In genomic region chr4:99944606-99945005, GRCm38 (mm10) we compare ENCODE assay signal across 27 mouse cellular contexts.
"Had no signal": no experiment of that assay in that cellular context is flagged by ENCODE, and none has a peak within 500 bp of the region (broad histone marks: within the 10 kb centered on the region; RNA-seq: fewer than 3 reads in every experiment).

No protein-coding gene starts in this region.

- H3K27ac ChIP-seq: heart, embryonic 10.5 days; heart, embryonic 13.5 days; heart, embryonic 15.5 days; hindbrain, embryonic 13.5 days; hindbrain, embryonic 15.5 days; hindbrain, postnatal 0 days; intestine, embryonic 15.5 days; layer of hippocampus, adult 2 months; left cerebral cortex, adult 2 months; limb, embryonic 10.5 days; limb, embryonic 12.5 days; liver, embryonic 13.5 days; liver, embryonic 15.5 days had no signal

- DNase-seq: gastrocnemius, postnatal 10 days; gastrocnemius, postnatal 36 days; heart, adult 18-20 months; heart, postnatal 14 days; heart, postnatal 36 days; kidney, adult 18-20 months; kidney, adult 8-10 months; kidney, postnatal 10 days; kidney, postnatal 25 days; kidney, postnatal 4 days; liver; liver, embryonic 13.5 days had no signal

- H3K9me3 ChIP-seq: heart, embryonic 10.5 days; heart, embryonic 13.5 days; heart, embryonic 15.5 days; hindbrain, embryonic 13.5 days; hindbrain, embryonic 15.5 days; intestine, embryonic 15.5 days; limb, embryonic 10.5 days; limb, embryonic 12.5 days; liver, embryonic 13.5 days; liver, embryonic 15.5 days had no signal

- ATAC-seq: hindbrain, postnatal 0 days; inflammation-experienced regulatory T-cells, adult 6 months; intestine, embryonic 15.5 days; intestine, postnatal 0 days had no signal

- H3K36me3 ChIP-seq: hindbrain, embryonic 13.5 days; hindbrain, embryonic 15.5 days; intestine, embryonic 15.5 days; limb, embryonic 10.5 days; limb, embryonic 12.5 days; liver, embryonic 13.5 days; liver, embryonic 15.5 days had no signal

- H3K9ac ChIP-seq: heart, embryonic 13.5 days; heart, embryonic 15.5 days; hindbrain, embryonic 13.5 days; hindbrain, embryonic 15.5 days; intestine, embryonic 15.5 days; limb, embryonic 12.5 days; liver, embryonic 13.5 days; liver, embryonic 15.5 days had no signal

- H3K27me3 ChIP-seq: heart, embryonic 13.5 days; heart, embryonic 15.5 days; hindbrain, embryonic 13.5 days; hindbrain, embryonic 15.5 days; intestine, embryonic 15.5 days; limb, embryonic 12.5 days; liver, embryonic 13.5 days; liver, embryonic 15.5 days had no signal

- H3K4me3 ChIP-seq: heart, embryonic 10.5 days; heart, embryonic 13.5 days; heart, embryonic 15.5 days; hindbrain, embryonic 13.5 days; hindbrain, embryonic 15.5 days; intestine, embryonic 15.5 days; layer of hippocampus, adult 2 months; left cerebral cortex, adult 2 months; limb, embryonic 10.5 days; limb, embryonic 12.5 days; liver, embryonic 13.5 days; liver, embryonic 15.5 days had no signal

- H3K4me1 ChIP-seq: hindbrain, embryonic 15.5 days; limb, embryonic 10.5 days had no signal

- H3K4me2 ChIP-seq: heart, embryonic 13.5 days; heart, embryonic 15.5 days; hindbrain, embryonic 13.5 days; hindbrain, embryonic 15.5 days; intestine, embryonic 15.5 days; limb, embryonic 12.5 days; liver, embryonic 11.5 days; liver, embryonic 13.5 days; liver, embryonic 15.5 days had no signal
